Mouse (Mus musculus): ENCODE measurements around the gene Npdc1. TPM values are rescaled to one million over a fixed set of nuclear protein-coding genes. Genes with fewer than 3 reads are reported as not detected.
"Not testable (repeated sequence)": the region's sequence is repeated elsewhere in the genome, so short reads cannot be mapped to it uniquely, and the experiment has no call there.

The Npdc1 gene
- polyA plus RNA-seq, 1 experiment from 2014 or later, result 52.5 TPM

GRCm38 (mm10) chr2:25397010-25397409, 2.1 kb upstream of the Npdc1 start:
- ATAC-seq (replicated peaks; ENCODE audit: low FRiP score), result no peak
- H3K4me2 ChIP-seq, result peak overlapping the region; percentile 90; the same call in 1 of the 2 replicates
- 39% methylated on average over 1 of the region's 1 CpGs for WGBS
- H3K9me3 ChIP-seq (replicated peaks), result no peaks in the 10 kb centered on the region
- H3K36me3 ChIP-seq, result no peaks in the 10 kb centered on the region
- peaks cover 37% of the 10 kb centered on the region for H3K4me1 ChIP-seq
- H3K9ac ChIP-seq, result no peak overlapping the region
- peaks cover 79% of the 10 kb centered on the region for H3K27me3 ChIP-seq
- no peak overlapping the region; the same call in 1 of the 2 replicates for H3K4me3 ChIP-seq (replicated peaks)
- no peak overlapping the region for H3K27ac ChIP-seq

- H3K4me1 ChIP-seq, result peaks cover 43% of the 10 kb centered on the region
- H3K4me3 ChIP-seq (replicated peaks), result no peak overlapping the region
- no peak overlapping the region for H3K9ac ChIP-seq
- no peak for ATAC-seq (replicated peaks; ENCODE audit: low FRiP score)
- H3K4me2 ChIP-seq, result no peak overlapping the region
- no peaks in the 10 kb centered on the region for H3K36me3 ChIP-seq
- 94% methylated on average over 7 of the region's 7 CpGs for WGBS
- H3K9me3 ChIP-seq (replicated peaks), result no peaks in the 10 kb centered on the region
- H3K27ac ChIP-seq, result no peak overlapping the region
- peaks cover 89% of the 10 kb centered on the region for H3K27me3 ChIP-seq
These were observed 1.1 kb upstream of the Npdc1 start for GRCm38 (mm10) chr2:25398065-25398464.

- WGBS, result 18% methylated on average over 16 of the region's 16 CpGs
- ATAC-seq (replicated peaks; ENCODE audit: low FRiP score), result no peak
- Histone ChIP-seq H3K4me3 (replicated peaks) (peak overlapping the region; percentile 15; the same call in 1 of the 2 replicates), H3K27me3 (peaks cover 91% of the 10 kb centered on the region), H3K36me3 (no peaks in the 10 kb centered on the region), H3K9ac (no peak overlapping the region), H3K27ac (no peak overlapping the region), H3K9me3 (replicated peaks) (no peaks in the 10 kb centered on the region), H3K4me2 (peak overlapping the region; percentile 52), H3K4me1 (peaks cover 35% of the 10 kb centered on the region)
These were observed 1.1 kb downstream of the Npdc1 start for GRCm38 (mm10) chr2:25400291-25400690.

GRCm38 (mm10) chr2:25400764-25401163, 1.6 kb downstream of the Npdc1 start:
- Histone ChIP-seq H3K9me3 (replicated peaks) (no peaks in the 10 kb centered on the region), H3K9ac (no peak overlapping the region), H3K4me2 (peak overlapping the region; percentile 52), H3K36me3 (no peaks in the 10 kb centered on the region), H3K27me3 (peaks cover 86% of the 10 kb centered on the region), H3K4me1 (peaks cover 30% of the 10 kb centered on the region), H3K4me3 (replicated peaks) (peak overlapping the region; percentile 15; the same call in 1 of the 2 replicates), H3K27ac (no peak overlapping the region)
- ATAC-seq (replicated peaks; ENCODE audit: low FRiP score), result no peak
- WGBS, result 2% methylated on average over 17 of the region's 17 CpGs

- Histone ChIP-seq H3K4me3 (replicated peaks) (peak overlapping the region; percentile 76), H3K27ac (no peak overlapping the region), H3K4me2 (peak overlapping the region; percentile 94), H3K36me3 (no peaks in the 10 kb centered on the region), H3K27me3 (peaks cover 69% of the 10 kb centered on the region), H3K4me1 (peaks cover 16% of the 10 kb centered on the region), H3K9me3 (replicated peaks) (no peaks in the 10 kb centered on the region), H3K9ac (no peak overlapping the region; the same call in 1 of the 2 replicates)
- 1% methylated on average over 13 of the region's 13 CpGs for WGBS
- ATAC-seq (replicated peaks; ENCODE audit: low FRiP score), result no peak; the same call in 1 of the 2 replicates
These were observed 3.3 kb downstream of the Npdc1 start for GRCm38 (mm10) chr2:25402377-25402971.

GRCm38 (mm10) chr2:25402972-25403601, 3.9 kb downstream of the Npdc1 start:
- peaks cover 63% of the 10 kb centered on the region for H3K27me3 ChIP-seq
- H3K4me2 ChIP-seq, result peak overlapping the region; percentile 94
- peaks cover 16% of the 10 kb centered on the region for H3K4me1 ChIP-seq
- no peak overlapping the region for H3K27ac ChIP-seq
- H3K9me3 ChIP-seq (replicated peaks), result no peaks in the 10 kb centered on the region
- under 1% methylated on average over 54 of the region's 54 CpGs for WGBS
- no peaks in the 10 kb centered on the region for H3K36me3 ChIP-seq
- peak; percentile 50 for ATAC-seq (replicated peaks; ENCODE audit: low FRiP score)
- H3K9ac ChIP-seq, result peak overlapping the region; percentile 73
- peak overlapping the region; percentile 76 for H3K4me3 ChIP-seq (replicated peaks)

GRCm38 (mm10) chr2:25403994-25404393, 4.8 kb downstream of the Npdc1 start:
- ATAC-seq (replicated peaks; ENCODE audit: low FRiP score), result no peak
- peaks cover 4% of the 10 kb centered on the region; the same call in 1 of the 2 replicates for H3K36me3 ChIP-seq
- peaks cover 16% of the 10 kb centered on the region for H3K4me1 ChIP-seq
- no peaks in the 10 kb centered on the region for H3K9me3 ChIP-seq (replicated peaks)
- peak overlapping the region; percentile 94 for H3K4me2 ChIP-seq
- H3K4me3 ChIP-seq (replicated peaks), result peak overlapping the region; percentile 76; the same call in 1 of the 2 replicates
- WGBS, result 77% methylated on average over 4 of the region's 4 CpGs
- H3K9ac ChIP-seq, result no peak overlapping the region
- H3K27me3 ChIP-seq, result peaks cover 54% of the 10 kb centered on the region
- H3K27ac ChIP-seq, result no peak overlapping the region

GRCm38 (mm10) chr2:25408908-25409307, 9.8 kb downstream of the Npdc1 start:
- ATAC-seq (replicated peaks; ENCODE audit: low FRiP score), result no peak
- WGBS, result 92% methylated on average over 10 of the region's 10 CpGs

GRCm38 (mm10) chr2:25413436-25413835, 14.3 kb downstream of the Npdc1 start:
- not testable (repeated sequence) for H3K36me3 ChIP-seq; H3K27ac ChIP-seq; H3K9me3 ChIP-seq (replicated peaks); H3K4me2 ChIP-seq; H3K9ac ChIP-seq; H3K4me1 ChIP-seq; H3K27me3 ChIP-seq; ATAC-seq (replicated peaks; ENCODE audit: low FRiP score); H3K4me3 ChIP-seq (replicated peaks)

More at GRCm38 (mm10) chr2:25408908-25409307, 9.8 kb downstream of the Npdc1 start:
- Histone ChIP-seq H3K9ac (no peak overlapping the region), H3K4me3 (replicated peaks) (no peak overlapping the region), H3K36me3 (peaks cover 6% of the 10 kb centered on the region; the same call in 1 of the 2 replicates), H3K4me2 (no peak overlapping the region), H3K9me3 (replicated peaks) (no peaks in the 10 kb centered on the region), H3K27me3 (peaks cover 8% of the 10 kb centered on the region), H3K27ac (no peak overlapping the region), H3K4me1 (no peaks in the 10 kb centered on the region)

GRCm38 (mm10) chr2:25417426-25417825, 18.3 kb downstream of the Npdc1 start:
- Histone ChIP-seq H3K9ac (no peak overlapping the region), H3K4me1 (peaks cover 4% of the 10 kb centered on the region), H3K4me2 (no peak overlapping the region), H3K27me3 (no peaks in the 10 kb centered on the region), H3K4me3 (replicated peaks) (no peak overlapping the region), H3K36me3 (no peaks in the 10 kb centered on the region), H3K27ac (no peak overlapping the region), H3K9me3 (replicated peaks) (no peaks in the 10 kb centered on the region)
- no peak for ATAC-seq (replicated peaks; ENCODE audit: low FRiP score)
- 32% methylated on average over 3 of the region's 3 CpGs for WGBS

GRCm38 (mm10) chr2:25421896-25422295, 22.7 kb downstream of the Npdc1 start:
- H3K4me2 ChIP-seq, result no peak overlapping the region
- 24% methylated on average over 3 of the region's 3 CpGs for WGBS
- H3K36me3 ChIP-seq, result no peaks in the 10 kb centered on the region
- H3K9ac ChIP-seq, result no peak overlapping the region
- no peak overlapping the region for H3K4me3 ChIP-seq (replicated peaks)
- H3K4me1 ChIP-seq, result peaks cover 12% of the 10 kb centered on the region
- H3K27me3 ChIP-seq, result peaks cover 25% of the 10 kb centered on the region
- H3K27ac ChIP-seq, result no peak overlapping the region
- H3K9me3 ChIP-seq (replicated peaks), result no peaks in the 10 kb centered on the region
- ATAC-seq (replicated peaks; ENCODE audit: low FRiP score), result peak; percentile 40; the same call in 1 of the 2 replicates

- H3K4me1 ChIP-seq, result peaks cover 8% of the 10 kb centered on the region; the same call in 1 of the 2 replicates
- no peak within 1 kb of the TSS for H3K27ac ChIP-seq
- H3K4me3 ChIP-seq (replicated peaks), result no peak within 1 kb of the TSS
- no peak within 1 kb of the TSS for H3K4me2 ChIP-seq
- no peaks in the 10 kb centered on the region for H3K9me3 ChIP-seq (replicated peaks)
- 56% methylated on average over 17 of the region's 17 CpGs for WGBS
- H3K27me3 ChIP-seq, result peaks cover 25% of the 10 kb centered on the region
- H3K36me3 ChIP-seq, result no peaks in the 10 kb centered on the region
- 0 out of 2 replicates have a peak within 1 kb of the TSS, but pooled peaks have one; percentile 10 for H3K9ac ChIP-seq
- ATAC-seq (replicated peaks; ENCODE audit: low FRiP score), result no peak; the same call in 1 of the 2 replicates
These were observed 23.6 kb downstream of the Npdc1 start, which contains the start of gene Fut7 for GRCm38 (mm10) chr2:25422587-25423410. Fut7 (plus strand) TSS chr2:25423267.

Measured in kidney, embryonic 15.5 days (tissue).